Mouse (Mus musculus) neural tube, embryonic 11.5 days (tissue): ENCODE data around the gene Nfia. TPM values are rescaled to one million over a fixed set of nuclear protein-coding genes. Genes with fewer than 3 reads are reported as not detected.

Experiments
- ATAC-seq: fragments of 200-750 bp; cut with Nextera tagmentation; 2 replicates; pipeline ENCODE4 v1.8.0; 2017; ENCODE audit warnings: moderate number of reproducible peaks, mild to moderate bottlenecking, moderate TSS enrichment, moderate library complexity; ENCODE audit not compliant: insufficient read depth, low FRiP score, low TSS enrichment
- DNase-seq: peaks from one replicate; pipeline ENCODE4 v3.0.0-alpha.2; 2015; ENCODE audit warnings: low spot score
- H3K27ac ChIP-seq: fragments of 300-500 bp; sonication (generic); 2 replicates; pipeline ENCODE4 v1.5.1; 2014; ENCODE audit warnings: low read depth, mild to moderate bottlenecking, low read length
- H3K27me3 ChIP-seq: fragments of 300-500 bp; sonication (generic); 2 replicates; pipeline ENCODE4 v1.6.1; 2014; ENCODE audit warnings: mild to moderate bottlenecking, low read length, mixed read lengths; ENCODE audit not compliant: control insufficient read depth, insufficient read depth
- H3K36me3 ChIP-seq: fragments of 300-500 bp; sonication (generic); 2 replicates; pipeline ENCODE4 v1.6.1; 2014; ENCODE audit warnings: mild to moderate bottlenecking, low read length, moderate library complexity, mixed read lengths; ENCODE audit not compliant: control insufficient read depth, insufficient read depth
- H3K4me1 ChIP-seq: fragments of 300-500 bp; sonication (generic); 2 replicates; pipeline ENCODE4 v1.6.1; 2014; ENCODE audit warnings: low read length, mixed read lengths; ENCODE audit not compliant: control insufficient read depth, insufficient read depth
- H3K4me2 ChIP-seq: fragments of 300-500 bp; sonication (generic); 2 replicates; pipeline ENCODE4 v1.6.1; 2014; ENCODE audit warnings: low read depth, mild to moderate bottlenecking, moderate library complexity
- H3K4me3 ChIP-seq: fragments of 300-500 bp; sonication (generic); 2 replicates; pipeline ENCODE4 v1.5.1; 2014; ENCODE audit warnings: low read depth, low read length
- H3K9ac ChIP-seq: fragments of 300-500 bp; sonication (generic); 2 replicates; pipeline ENCODE4 v1.6.1; 2014; ENCODE audit warnings: mild to moderate bottlenecking, low read length
- H3K9me3 ChIP-seq: fragments of 300-500 bp; sonication (generic); 2 replicates; pipeline ENCODE4 v1.6.1; 2016; ENCODE audit warnings: low read length; ENCODE audit not compliant: control insufficient read depth
- WGBS: fragments of 180-500 bp; shearing (Covaris S2); extraction: QIAGEN DNeasy Blood & Tissue Kit; methylation state at CpG from one replicate; pipeline ENCODE4 v1.1.7; 2014; 5-methylcytosine and 5-hydroxymethylcytosine counted together
- polyA plus RNA-seq: library from polyadenylated mRNA; unstranded; fragments of >200 nt; fragmentation: Nextera tagmentation; extraction: Ambion mirVana; gene quantifications from 2 replicates; pipeline ENCODE4 v1.2.1, GENCODE M21; 2014

Gene Nfia
- polyA plus RNA-seq, 1 experiment from 2014 or later: 29.0 TPM

DNA sequence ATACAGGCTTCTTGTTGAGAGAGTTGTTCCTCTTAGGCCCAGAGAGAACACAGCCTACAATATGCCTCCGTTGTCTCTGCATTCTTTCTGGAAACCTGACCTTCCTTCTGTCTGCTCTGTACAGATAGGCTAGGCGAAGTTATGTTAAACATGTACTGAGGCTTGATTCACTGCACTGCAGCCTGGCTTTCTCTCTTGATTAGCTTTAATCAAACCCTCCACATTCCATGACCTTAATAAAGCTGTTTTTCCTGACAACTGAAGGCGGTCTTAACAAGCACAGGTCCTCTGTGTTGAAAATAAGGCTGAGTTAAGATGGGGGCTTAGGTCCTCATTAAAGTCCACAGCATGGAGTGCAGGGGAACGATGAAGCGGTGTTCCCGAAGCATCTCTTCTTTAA is 54.6 kb downstream of the Nfia start:
- Histone ChIP-seq H3K4me1 (no peaks in the 10 kb centered on the region), H3K9me3 (no peaks in the 10 kb centered on the region), H3K9ac (no peak overlapping the region), H3K4me2 (no peak overlapping the region), H3K4me3 (no peak overlapping the region), H3K36me3 (no peaks in the 10 kb centered on the region), H3K27me3 (no peaks in the 10 kb centered on the region), H3K27ac (no peak overlapping the region)
- 77% methylated on average over 6 of the region's 6 CpGs for WGBS
- DNase-seq (no peak), ATAC-seq (no peak)

GRCm38 (mm10) chr4:97828579-97828978 is 56.0 kb downstream of the Nfia start:
- Histone ChIP-seq H3K27ac (no peak overlapping the region), H3K9ac (no peak overlapping the region), H3K27me3 (no peaks in the 10 kb centered on the region), H3K36me3 (no peaks in the 10 kb centered on the region), H3K4me3 (no peak overlapping the region), H3K4me2 (no peak overlapping the region), H3K4me1 (no peaks in the 10 kb centered on the region), H3K9me3 (no peaks in the 10 kb centered on the region)
- DNase-seq: no peak
- no peak for ATAC-seq
- WGBS: 35% methylated on average over 1 of the region's 1 CpGs

DNA sequence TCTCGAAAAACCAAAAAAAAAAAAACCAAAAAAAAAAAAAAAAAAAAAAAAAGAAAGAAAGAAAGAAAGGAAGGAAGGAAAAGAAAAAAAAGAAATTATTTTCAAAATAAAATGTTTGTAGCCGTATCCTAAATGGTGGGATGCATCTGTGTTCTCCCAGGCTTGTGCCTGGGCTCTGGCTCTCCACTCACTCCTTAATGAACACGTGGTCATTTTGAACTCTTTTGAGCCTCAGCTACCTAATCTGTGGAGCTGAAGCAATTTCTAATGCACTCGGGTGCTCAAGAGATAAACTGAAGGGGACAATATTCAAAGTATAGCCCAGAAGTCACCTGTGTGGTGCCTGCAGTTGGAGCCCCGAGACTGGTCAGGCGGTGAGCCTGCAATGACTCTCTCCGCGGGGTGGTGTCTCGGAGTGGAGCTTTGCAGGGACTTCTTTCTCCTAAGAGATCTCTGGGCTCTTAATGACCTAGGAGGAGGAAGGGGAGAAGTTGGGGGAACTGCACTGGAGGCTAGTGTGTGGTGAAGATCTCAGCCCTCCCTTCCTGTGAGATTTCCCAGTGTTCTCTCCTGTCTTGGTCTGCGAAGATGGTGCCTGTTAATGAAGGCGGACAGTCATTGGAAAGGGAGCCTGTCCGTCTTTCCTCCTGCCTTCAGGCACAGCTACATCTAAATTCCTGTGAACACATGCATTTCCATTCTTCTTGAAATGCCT is 57.0 kb downstream of the Nfia start:
- no peaks in the 10 kb centered on the region for H3K36me3 ChIP-seq
- no peaks in the 10 kb centered on the region for H3K27me3 ChIP-seq
- 85% methylated on average over 11 of the region's 12 CpGs for WGBS

GRCm38 (mm10) chr4:97830051-97830853 is 57.7 kb downstream of the Nfia start:
- Histone ChIP-seq H3K27ac (no peak overlapping the region), H3K36me3 (no peaks in the 10 kb centered on the region), H3K4me1 (no peaks in the 10 kb centered on the region), H3K9me3 (no peaks in the 10 kb centered on the region), H3K4me3 (no peak overlapping the region), H3K27me3 (no peaks in the 10 kb centered on the region), H3K4me2 (no peak overlapping the region), H3K9ac (no peak overlapping the region)
- WGBS: 65% methylated on average over 6 of the region's 6 CpGs
- ATAC-seq (no peak), DNase-seq (no peak)

More for the DNA sequence above, 57.0 kb downstream of the Nfia start:
- no peak for DNase-seq
- Histone ChIP-seq H3K4me3 (no peak overlapping the region), H3K4me2 (no peak overlapping the region), H3K27ac (no peak overlapping the region), H3K4me1 (no peaks in the 10 kb centered on the region), H3K9ac (no peak overlapping the region), H3K9me3 (no peaks in the 10 kb centered on the region)
- ATAC-seq: no peak

GRCm38 (mm10) chr4:97830935-97831608 is 58.5 kb downstream of the Nfia start:
- H3K27ac ChIP-seq: no peak overlapping the region
- H3K4me1 ChIP-seq: no peaks in the 10 kb centered on the region
- no peak overlapping the region for H3K9ac ChIP-seq
- no peak overlapping the region for H3K4me3 ChIP-seq
- H3K4me2 ChIP-seq: no peak overlapping the region
- no peak for ATAC-seq
- no peaks in the 10 kb centered on the region for H3K9me3 ChIP-seq
- H3K27me3 ChIP-seq: no peaks in the 10 kb centered on the region
- no peak for DNase-seq
- H3K36me3 ChIP-seq: no peaks in the 10 kb centered on the region
- 92% methylated on average over 16 of the region's 16 CpGs for WGBS

DNA sequence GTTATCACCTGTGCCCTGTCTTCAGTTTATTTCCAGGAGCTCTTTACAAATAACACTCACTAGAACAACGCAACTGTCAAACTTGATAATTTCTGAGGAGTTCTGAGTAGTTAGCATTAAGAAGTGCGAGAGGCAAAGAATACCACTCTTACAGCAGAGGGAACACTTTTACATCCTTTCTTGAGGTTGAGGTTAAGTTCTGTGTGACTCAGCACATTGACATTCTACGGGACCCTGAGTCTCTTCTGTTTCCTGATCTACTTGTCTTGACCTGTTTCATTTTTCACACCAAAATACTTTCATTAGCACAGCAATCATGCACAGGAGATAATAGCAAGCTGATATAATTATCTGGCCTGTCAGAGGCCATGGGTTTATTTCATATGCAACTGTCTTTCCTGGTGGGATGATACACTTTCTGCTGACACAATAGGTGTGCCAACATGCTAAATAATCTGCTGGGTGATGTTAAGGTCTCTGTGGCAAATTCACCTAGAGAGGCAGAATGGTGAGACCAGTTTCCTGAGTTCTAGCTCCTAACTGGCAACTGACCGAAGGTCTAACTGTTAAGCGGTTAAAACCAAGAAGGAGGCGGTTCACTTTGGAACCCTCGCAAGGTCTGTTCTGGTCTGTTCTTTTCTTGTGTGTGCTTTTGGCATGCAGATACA is 59.2 kb downstream of the Nfia start:
- Histone ChIP-seq H3K9ac (no peak overlapping the region), H3K27ac (no peak overlapping the region), H3K4me2 (no peak overlapping the region), H3K36me3 (no peaks in the 10 kb centered on the region), H3K4me1 (0 out of 2 replicates have a peak, but pooled peaks cover 3% of the 10 kb centered on the region), H3K4me3 (no peak overlapping the region), H3K27me3 (no peaks in the 10 kb centered on the region), H3K9me3 (no peaks in the 10 kb centered on the region)
- no peak for DNase-seq
- no peak for ATAC-seq
- WGBS: 89% methylated on average over 7 of the region's 7 CpGs

DNA sequence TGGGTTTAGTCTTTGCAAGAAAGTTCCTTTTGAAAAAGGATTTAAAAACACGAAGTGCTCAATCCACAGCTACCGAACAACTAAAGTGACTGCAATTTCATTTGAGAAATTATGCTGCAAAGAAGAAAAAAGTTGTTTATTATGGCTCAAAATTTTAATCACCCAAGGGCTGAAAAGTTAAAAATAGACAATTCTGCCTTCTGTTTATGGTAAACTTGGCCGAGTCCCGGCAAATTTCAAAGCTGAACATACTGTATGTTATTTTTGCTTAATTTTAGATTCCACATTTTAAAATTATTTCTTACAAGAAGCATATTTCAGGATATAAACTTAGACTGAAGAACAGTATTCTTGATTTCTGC is 59.7 kb downstream of the Nfia start:
- WGBS: 94% methylated on average over 4 of the region's 4 CpGs

GRCm38 (mm10) chr4:97836812-97837211 is 64.3 kb downstream of the Nfia start:
- Histone ChIP-seq H3K4me2 (no peak overlapping the region), H3K27me3 (no peaks in the 10 kb centered on the region), H3K36me3 (no peaks in the 10 kb centered on the region), H3K4me3 (no peak overlapping the region), H3K27ac (no peak overlapping the region), H3K4me1 (peaks cover 43% of the 10 kb centered on the region), H3K9ac (no peak overlapping the region), H3K9me3 (no peaks in the 10 kb centered on the region)
- no peak for DNase-seq
- 69% methylated on average over 13 of the region's 13 CpGs for WGBS
- no peak for ATAC-seq

More for the DNA sequence above, 59.7 kb downstream of the Nfia start:
- ATAC-seq: no peak
- Histone ChIP-seq H3K4me3 (no peak overlapping the region), H3K9me3 (no peaks in the 10 kb centered on the region), H3K27me3 (no peaks in the 10 kb centered on the region), H3K9ac (no peak overlapping the region), H3K27ac (no peak overlapping the region), H3K4me2 (no peak overlapping the region), H3K36me3 (no peaks in the 10 kb centered on the region), H3K4me1 (0 out of 2 replicates have a peak, but pooled peaks cover 5% of the 10 kb centered on the region)
- DNase-seq: no peak
